Mouse (Mus musculus) midbrain, embryonic 16.5 days (tissue): ENCODE measurements at regions not wholly inside any gene's neighbourhood (a gene's known extent, or its start where the extent isn't known, plus 50 kb on each side); places are given as distances from the start of the nearest gene placed in this dataset.
A peak's percentile ranks its signal among the peaks of the same experiment; 100 is the strongest.

Experiments used
- ATAC-seq: fragments of 200-750 bp; cut with Nextera tagmentation; 2 replicates; pipeline ENCODE4 v1.8.0; 2017; ENCODE audit warnings: moderate TSS enrichment
- H3K27ac ChIP-seq: fragments of 300-500 bp; sonication (generic); 2 replicates; pipeline ENCODE4 v1.5.1; 2014; ENCODE audit warnings: mild to moderate bottlenecking, low read length, mixed read lengths
- H3K27me3 ChIP-seq: fragments of 300-500 bp; sonication (generic); 2 replicates; pipeline ENCODE4 v1.6.1; 2014; ENCODE audit warnings: low read depth, low read length, mixed read lengths; ENCODE audit not compliant: control insufficient read depth, insufficient read depth
- H3K36me3 ChIP-seq: fragments of 300-500 bp; sonication (generic); 2 replicates; pipeline ENCODE4 v1.6.1; 2014; ENCODE audit warnings: mild to moderate bottlenecking, low read length, moderate library complexity, mixed read lengths; ENCODE audit not compliant: control insufficient read depth, insufficient read depth
- H3K4me1 ChIP-seq: fragments of 300-500 bp; sonication (generic); 2 replicates; pipeline ENCODE4 v1.6.1; 2014; ENCODE audit warnings: mild to moderate bottlenecking, low read length, mixed read lengths; ENCODE audit not compliant: control insufficient read depth, insufficient read depth
- H3K4me2 ChIP-seq: fragments of 300-500 bp; sonication (generic); 2 replicates; pipeline ENCODE4 v1.6.1; 2014; ENCODE audit warnings: mild to moderate bottlenecking, low read length, mixed read lengths
- H3K4me3 ChIP-seq: fragments of 300-500 bp; sonication (generic); 2 replicates; pipeline ENCODE4 v1.5.1; 2014; ENCODE audit warnings: low read depth, mild to moderate bottlenecking, low read length, moderate library complexity, mixed read lengths
- H3K9ac ChIP-seq: fragments of 300-500 bp; sonication (generic); 2 replicates; pipeline ENCODE4 v1.6.1; 2014; ENCODE audit warnings: low read depth, low read length, mixed read lengths
- H3K9me3 ChIP-seq: fragments of 300-500 bp; sonication (generic); replicated peaks from 2 replicates; pipeline ENCODE4 v1.6.1; 2014; ENCODE audit warnings: mild to moderate bottlenecking, low read length, mixed read lengths; ENCODE audit not compliant: control insufficient read depth, poor library complexity, severe bottlenecking
- WGBS: fragments of 180-500 bp; shearing (Covaris S2); extraction: QIAGEN DNeasy Blood & Tissue Kit; methylation state at CpG from one replicate; pipeline ENCODE4 v1.1.7; 2014; 5-methylcytosine and 5-hydroxymethylcytosine counted together

DNA sequence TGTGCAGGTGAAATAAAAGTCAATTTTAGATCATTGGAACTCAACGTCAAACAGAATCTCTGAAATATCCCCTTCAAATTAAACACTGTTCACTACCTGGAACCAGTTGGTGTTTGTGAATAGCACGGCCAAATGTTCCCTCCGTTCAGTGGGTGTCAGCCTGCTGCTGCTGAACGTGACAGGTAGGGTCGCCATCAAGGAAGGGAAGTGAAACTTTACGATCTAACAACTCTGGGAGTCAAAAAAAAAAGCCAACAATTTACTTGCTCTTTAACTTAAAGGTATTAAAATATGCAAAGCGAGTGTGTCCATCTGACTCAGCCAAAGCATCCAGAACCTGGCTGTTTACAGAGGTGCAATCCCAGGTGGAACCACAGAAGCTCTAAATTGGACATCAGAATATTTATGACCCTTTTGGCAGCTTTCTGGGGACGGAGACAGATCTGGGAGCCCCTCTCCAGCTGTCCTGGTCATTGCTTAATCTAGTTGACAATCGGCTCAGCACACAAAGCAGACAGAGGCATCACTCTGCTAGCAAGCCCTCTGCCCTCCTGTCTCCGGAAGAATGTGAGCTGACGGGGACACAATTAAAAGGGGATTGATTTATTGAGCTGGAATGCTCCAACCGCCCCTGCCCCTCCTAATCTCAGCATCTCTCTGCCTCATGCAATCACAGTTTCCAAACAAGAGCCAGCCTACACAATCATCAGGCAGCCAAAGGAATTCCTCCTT lies 191.9 kb downstream of the 1500009L16Rik start:
- no peak overlapping the region for H3K4me2 ChIP-seq
- H3K27ac ChIP-seq = no peak overlapping the region
- 25% methylated on average over 12 of the region's 12 CpGs for WGBS
- H3K4me1 ChIP-seq = peaks cover 13% of the 10 kb centered on the region
- ATAC-seq = peak; percentile 42; the same call in 1 of the 2 replicates
- H3K9me3 ChIP-seq = no peaks in the 10 kb centered on the region
- H3K9ac ChIP-seq = 0 out of 2 replicates have a peak overlapping the region, but pooled peaks have one; percentile 7
- H3K4me3 ChIP-seq = no peak overlapping the region
- H3K36me3 ChIP-seq = no peaks in the 10 kb centered on the region
- no peaks in the 10 kb centered on the region for H3K27me3 ChIP-seq

DNA sequence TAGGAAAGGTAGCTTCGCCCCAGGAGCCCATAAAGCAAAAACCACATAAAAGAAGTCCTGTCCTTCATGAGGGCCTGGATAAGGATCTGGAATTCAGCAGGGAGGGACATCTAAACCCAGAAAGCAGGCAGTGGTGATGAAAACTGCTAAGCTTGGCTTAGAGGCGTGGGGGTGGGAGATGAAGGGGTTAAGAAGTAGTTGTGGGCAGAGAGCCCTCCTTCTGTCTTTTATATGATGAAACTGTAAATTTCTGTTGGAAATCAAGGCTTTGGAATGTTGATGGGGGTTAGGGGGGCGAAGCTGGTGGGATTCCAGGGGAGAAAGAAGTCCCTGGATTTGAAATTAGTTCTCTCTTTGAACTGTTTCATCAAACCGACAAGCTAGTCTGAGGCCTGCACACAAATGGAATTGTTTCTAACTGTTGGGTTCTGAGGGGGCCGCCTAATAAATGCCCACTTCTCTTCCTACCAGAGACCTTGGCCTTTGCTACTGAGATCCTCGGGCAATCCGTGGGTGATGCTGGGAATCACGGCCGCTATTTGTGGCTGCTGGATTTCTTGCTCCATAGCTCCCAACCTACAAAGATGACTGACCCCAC lies 192.6 kb downstream of the 1500009L16Rik start:
- 15% methylated on average over 9 of the region's 9 CpGs for WGBS
- Histone ChIP-seq H3K9ac (0 out of 2 replicates have a peak overlapping the region, but pooled peaks have one; percentile 7), H3K27me3 (no peaks in the 10 kb centered on the region), H3K4me2 (no peak overlapping the region), H3K36me3 (no peaks in the 10 kb centered on the region), H3K4me1 (peaks cover 13% of the 10 kb centered on the region), H3K9me3 (no peaks in the 10 kb centered on the region), H3K27ac (no peak overlapping the region), H3K4me3 (no peak overlapping the region)
- ATAC-seq = no peak

DNA sequence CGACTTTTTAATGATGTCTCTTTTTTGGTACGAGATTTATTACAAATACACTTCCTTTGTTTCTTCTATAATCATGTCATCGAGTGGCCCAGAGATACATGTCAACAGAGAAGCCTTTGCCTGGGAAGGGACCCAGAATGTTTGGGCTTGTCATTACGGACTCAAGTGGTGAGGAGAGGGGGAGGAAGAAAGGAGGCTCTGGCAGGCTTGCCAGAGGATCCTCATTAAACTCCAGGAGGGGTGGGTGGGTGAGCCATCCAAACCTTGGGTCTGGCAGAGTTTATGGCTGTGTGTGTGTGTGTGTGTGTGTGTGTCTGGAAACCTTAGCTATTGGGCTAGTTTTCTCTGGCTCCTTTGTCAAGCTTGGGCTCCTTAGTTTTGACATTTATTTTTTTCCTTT lies 204.3 kb downstream of the 1500009L16Rik start:
- ATAC-seq = no peak
- H3K27me3 ChIP-seq = no peaks in the 10 kb centered on the region
- no peaks in the 10 kb centered on the region for H3K9me3 ChIP-seq
- no peaks in the 10 kb centered on the region for H3K36me3 ChIP-seq
- WGBS = 72% methylated on average over 4 of the region's 4 CpGs
- H3K4me2 ChIP-seq = no peak overlapping the region
- H3K27ac ChIP-seq = no peak overlapping the region
- no peak overlapping the region for H3K4me3 ChIP-seq
- no peaks in the 10 kb centered on the region for H3K4me1 ChIP-seq
- no peak overlapping the region for H3K9ac ChIP-seq

DNA sequence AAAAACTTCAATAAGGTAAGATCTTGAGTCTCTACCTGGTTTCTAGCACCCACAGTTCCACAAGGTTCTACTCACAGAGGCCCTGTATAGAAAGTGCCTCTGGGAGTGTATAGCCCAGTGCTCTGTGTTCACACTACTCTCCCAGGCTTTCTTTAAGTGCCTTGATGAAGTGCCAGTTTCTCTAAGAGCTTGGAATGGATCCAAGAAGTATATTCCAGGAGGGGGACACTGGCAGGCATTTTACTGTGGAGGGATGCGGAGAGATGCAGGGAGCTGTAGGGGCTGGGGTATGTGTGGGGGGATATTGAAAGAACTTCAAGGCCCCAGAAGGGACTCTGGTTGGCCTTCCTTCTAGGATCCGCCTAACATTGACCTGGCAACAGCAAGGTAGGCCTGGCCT lies 204.9 kb downstream of the 1500009L16Rik start:
- no peak; the same call in 1 of the 2 replicates for ATAC-seq
- no peak overlapping the region for H3K27ac ChIP-seq

DNA sequence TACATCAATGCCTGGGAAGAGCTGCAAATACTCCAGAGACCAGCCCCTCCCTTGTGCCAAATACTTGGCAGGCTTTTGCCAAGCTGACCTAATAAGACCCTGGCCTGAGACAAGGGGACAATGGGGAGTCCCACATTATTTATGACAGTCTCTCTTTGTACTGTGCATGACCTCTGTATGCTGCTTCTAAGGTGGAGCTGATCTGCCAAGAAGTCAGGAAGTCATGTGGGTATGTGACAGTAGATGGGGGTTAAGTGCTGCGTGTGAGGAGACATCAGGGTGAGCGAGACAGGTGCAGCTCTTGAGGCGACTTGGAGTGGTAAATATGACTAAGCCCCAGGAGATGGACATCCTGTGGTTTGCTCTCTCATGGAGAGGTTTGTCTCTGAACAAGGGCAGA lies 209.1 kb downstream of the 1500009L16Rik start:
- H3K9me3 ChIP-seq = no peaks in the 10 kb centered on the region
- H3K27ac ChIP-seq = no peak overlapping the region
- 89% methylated on average over 3 of the region's 3 CpGs for WGBS
- no peak overlapping the region for H3K4me3 ChIP-seq
- H3K27me3 ChIP-seq = no peaks in the 10 kb centered on the region
- ATAC-seq = no peak
- H3K4me2 ChIP-seq = no peak overlapping the region
- H3K9ac ChIP-seq = no peak overlapping the region
- no peaks in the 10 kb centered on the region for H3K36me3 ChIP-seq
- no peaks in the 10 kb centered on the region for H3K4me1 ChIP-seq

More for the DNA sequence above, 204.9 kb downstream of the 1500009L16Rik start:
- Histone ChIP-seq H3K4me1 (no peaks in the 10 kb centered on the region), H3K27me3 (no peaks in the 10 kb centered on the region), H3K36me3 (no peaks in the 10 kb centered on the region), H3K4me3 (no peak overlapping the region), H3K9me3 (no peaks in the 10 kb centered on the region), H3K9ac (no peak overlapping the region), H3K4me2 (no peak overlapping the region)
- WGBS = 83% methylated on average over 2 of the region's 2 CpGs

DNA sequence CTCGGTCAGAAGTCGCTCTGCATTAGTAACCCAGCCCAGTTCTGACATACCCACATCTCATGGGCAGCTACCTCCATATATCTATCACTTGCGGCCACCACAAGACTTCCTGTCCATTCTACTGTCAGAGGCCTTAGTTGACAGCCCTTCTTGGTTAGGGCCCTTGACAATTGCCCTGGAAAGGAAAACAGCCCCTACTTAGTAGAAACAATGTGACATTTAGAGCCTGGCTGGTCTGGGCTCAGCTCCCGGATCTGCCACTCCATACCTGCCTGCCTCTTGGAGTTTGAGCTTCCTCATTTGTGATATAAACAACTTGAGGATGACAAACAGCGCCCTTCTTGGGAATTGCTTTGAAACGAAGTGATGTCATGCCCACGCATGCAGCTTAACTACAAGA lies 210.5 kb downstream of the 1500009L16Rik start:
- no peaks in the 10 kb centered on the region for H3K36me3 ChIP-seq
- 94% methylated on average over 7 of the region's 7 CpGs for WGBS
- no peaks in the 10 kb centered on the region for H3K9me3 ChIP-seq
- ATAC-seq = no peak
- no peaks in the 10 kb centered on the region for H3K4me1 ChIP-seq
- no peak overlapping the region for H3K9ac ChIP-seq
- H3K27ac ChIP-seq = no peak overlapping the region
- no peak overlapping the region for H3K4me2 ChIP-seq
- H3K27me3 ChIP-seq = no peaks in the 10 kb centered on the region
- H3K4me3 ChIP-seq = no peak overlapping the region

DNA sequence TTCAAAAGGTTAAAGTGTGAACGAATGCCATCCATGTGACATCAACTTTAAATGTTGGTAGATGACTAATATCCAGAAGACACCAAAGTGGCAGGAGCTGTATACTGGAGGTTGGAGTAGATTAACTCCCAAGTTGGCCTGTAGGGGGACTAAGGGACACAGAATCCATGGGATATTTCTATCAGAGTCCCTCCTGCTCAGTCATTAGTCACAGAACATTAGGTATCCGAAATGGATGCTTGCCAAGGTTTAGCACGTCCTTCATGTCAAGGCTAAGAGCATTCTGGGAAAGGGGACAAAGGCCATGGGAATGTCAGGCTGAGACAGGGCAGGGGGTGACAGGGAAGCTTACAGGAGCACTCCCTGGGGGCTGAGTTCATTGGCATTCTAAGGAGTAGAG lies 211.8 kb downstream of the 1500009L16Rik start:
- ATAC-seq = no peak
- H3K4me3 ChIP-seq = no peak overlapping the region
- H3K27me3 ChIP-seq = no peaks in the 10 kb centered on the region
- H3K9me3 ChIP-seq = no peaks in the 10 kb centered on the region
- no peak overlapping the region for H3K27ac ChIP-seq
- H3K9ac ChIP-seq = no peak overlapping the region
- H3K36me3 ChIP-seq = no peaks in the 10 kb centered on the region
- WGBS = 69% methylated on average over 3 of the region's 3 CpGs
- no peak overlapping the region for H3K4me2 ChIP-seq
- no peaks in the 10 kb centered on the region for H3K4me1 ChIP-seq

DNA sequence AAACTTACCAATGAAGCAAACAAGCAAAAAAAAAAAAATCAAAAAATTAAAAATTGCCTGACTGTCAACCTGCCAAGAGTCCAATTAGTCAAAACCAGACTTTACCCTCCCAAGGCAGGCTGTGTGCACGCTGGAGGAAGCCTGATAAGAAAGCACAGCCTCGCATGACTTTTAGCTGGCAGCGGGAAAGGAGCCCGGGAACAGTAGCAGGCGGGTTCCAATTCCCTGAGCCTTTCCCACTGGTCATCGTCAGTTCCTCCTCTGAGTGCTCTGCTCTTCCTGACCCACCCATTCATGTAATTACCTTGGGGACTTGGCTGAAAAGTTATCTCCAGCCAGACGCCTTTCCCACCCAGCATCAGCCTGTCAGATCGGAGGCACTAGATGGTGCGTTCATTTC lies 214.5 kb downstream of the 1500009L16Rik start:
- Histone ChIP-seq H3K27me3 (no peaks in the 10 kb centered on the region), H3K27ac (no peak overlapping the region), H3K4me3 (no peak overlapping the region), H3K9ac (no peak overlapping the region), H3K9me3 (no peaks in the 10 kb centered on the region), H3K4me1 (no peaks in the 10 kb centered on the region), H3K36me3 (no peaks in the 10 kb centered on the region), H3K4me2 (no peak overlapping the region)
- 63% methylated on average over 9 of the region's 9 CpGs for WGBS
- ATAC-seq = no peak

DNA sequence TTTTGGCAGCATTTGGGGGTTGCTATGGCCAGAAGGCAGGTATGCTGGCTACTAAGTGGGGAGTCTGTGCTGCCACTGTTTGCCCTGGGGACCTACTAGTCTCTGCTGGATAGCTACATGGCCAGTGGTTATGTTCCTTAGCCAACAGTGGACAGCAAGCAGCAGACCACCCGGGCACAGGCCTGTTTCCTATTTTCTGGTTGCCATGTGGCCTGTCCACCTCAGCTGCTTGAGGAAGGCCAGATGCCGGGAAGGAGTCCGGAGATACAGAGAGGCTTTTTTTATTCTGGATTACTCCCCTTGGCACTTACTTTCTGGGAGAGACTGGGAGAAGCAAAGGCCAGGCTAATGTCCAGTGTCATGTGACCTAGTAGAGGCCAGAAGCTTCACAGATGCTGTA lies 219.4 kb downstream of the 1500009L16Rik start:
- Histone ChIP-seq H3K4me2 (no peak overlapping the region), H3K4me1 (no peaks in the 10 kb centered on the region), H3K9ac (no peak overlapping the region), H3K9me3 (no peaks in the 10 kb centered on the region), H3K4me3 (no peak overlapping the region), H3K36me3 (no peaks in the 10 kb centered on the region), H3K27me3 (no peaks in the 10 kb centered on the region), H3K27ac (no peak overlapping the region)
- ATAC-seq = no peak
- WGBS = 86% methylated on average over 3 of the region's 3 CpGs
